Mouse (Mus musculus): ENCODE results near the gene Olfr1174-ps.

Gene Olfr1174-ps

DNA sequence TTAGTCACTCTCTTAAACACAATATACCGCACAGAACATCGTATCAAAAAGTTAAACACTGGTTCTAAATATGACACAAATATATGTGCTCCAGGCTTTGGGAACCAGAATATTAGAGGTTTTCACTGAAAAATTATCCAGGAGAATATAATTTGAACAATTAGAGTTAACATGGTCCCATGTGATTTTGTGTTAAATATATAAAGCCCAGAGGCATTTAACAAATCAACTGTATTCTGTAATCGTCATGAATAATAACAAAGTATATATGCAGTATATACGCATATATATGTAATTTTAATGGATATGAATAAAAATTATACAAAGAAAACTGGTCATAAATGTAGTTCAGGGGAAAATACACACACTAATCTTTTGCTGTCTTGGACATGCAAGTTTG lies at the start of gene Olfr1174-ps:
Olfr1174-ps (minus strand) TSS at position 101 of the 400 bp plus-strand sequence.
- no peak for DNase-seq (ENCODE audit: low spot score)

DNA sequence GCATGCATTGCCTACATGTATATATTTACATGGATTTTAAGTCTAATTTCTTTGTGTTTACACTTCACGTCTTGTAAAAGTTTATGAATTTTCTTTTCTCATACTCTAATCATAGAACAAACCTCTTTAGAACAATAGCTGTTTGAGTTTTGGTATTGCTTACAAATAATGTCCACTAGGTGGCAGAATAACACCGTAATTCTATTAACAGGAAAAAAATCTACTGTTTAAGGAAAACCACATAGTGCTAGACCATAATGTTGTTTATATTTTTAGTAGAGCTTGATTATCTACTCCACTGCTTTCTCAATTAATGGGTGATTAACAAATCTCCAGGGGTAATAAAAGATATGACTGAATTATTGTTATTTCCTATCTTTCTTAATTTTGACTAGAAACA lies 41.4 kb upstream of the Olfr1174-ps start:
- peak; percentile 41 for DNase-seq (ENCODE audit: low spot score)

DNA sequence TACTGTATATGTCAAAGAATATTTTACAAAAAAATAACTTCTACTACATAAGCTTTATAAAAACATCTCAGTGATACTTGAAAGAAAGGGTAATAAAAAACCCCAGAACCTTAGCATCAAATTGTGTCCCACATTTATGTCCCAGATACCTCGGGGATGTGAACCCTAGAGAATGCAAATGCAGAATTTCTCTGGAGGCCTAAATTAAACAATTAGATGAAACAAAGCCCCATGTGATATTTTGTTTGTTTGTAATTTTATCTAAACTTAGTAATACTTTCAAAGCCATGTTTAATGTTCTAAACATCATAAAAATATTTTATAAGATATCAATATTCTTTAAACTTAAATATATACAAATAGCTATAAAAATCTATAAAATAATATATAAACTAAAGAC lies 31.5 kb upstream of the Olfr1174-ps start, which contains the start of gene Olfr1177-ps:
Olfr1177-ps (minus strand) TSS at position 101 of the 400 bp plus-strand sequence.
- no peak for DNase-seq (ENCODE audit: low spot score)

DNA sequence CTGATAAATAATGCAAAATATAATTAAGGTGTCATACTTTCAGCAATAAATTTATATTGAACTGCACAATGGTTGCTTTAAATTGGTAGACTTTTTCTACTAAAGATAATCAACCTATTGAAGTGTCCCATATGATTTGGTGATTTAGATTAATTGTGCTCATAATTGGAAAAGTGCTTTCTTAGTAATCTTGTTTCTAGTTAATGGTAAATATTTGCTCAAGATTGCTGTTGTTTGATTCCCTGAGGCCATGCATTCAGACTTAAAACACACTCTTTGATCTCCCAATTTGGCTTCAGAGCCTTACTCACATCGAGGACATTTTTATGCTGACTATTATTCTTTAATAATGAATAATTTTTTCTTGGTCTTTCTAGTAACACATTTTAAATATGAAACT lies 21.5 kb upstream of the Olfr1174-ps start, which contains the start of gene Olfr1176:
Olfr1176 (plus strand) TSS at position 301 of the 400 bp plus-strand sequence.
- DNase-seq (ENCODE audit: low spot score) = no peak

DNA sequence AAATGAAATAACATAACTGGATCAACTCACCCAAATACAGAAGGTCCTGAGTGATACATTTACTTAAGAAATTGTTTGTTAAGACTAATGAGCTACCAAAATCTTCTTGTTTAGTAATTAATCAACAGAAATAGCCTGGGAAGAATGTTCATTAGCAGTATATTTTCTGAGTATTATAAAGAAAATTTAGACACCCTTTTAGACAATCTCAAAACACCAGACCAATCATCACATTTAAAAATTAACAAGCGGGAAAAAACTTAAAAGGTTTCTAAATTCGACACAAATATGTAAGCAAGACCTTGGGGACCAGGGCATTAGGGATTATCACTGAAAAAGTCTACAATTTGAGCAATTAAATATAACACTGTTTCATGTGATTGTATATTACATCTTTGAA lies 12.2 kb upstream of the Olfr1174-ps start, which contains the start of gene Olfr1175-ps:
Olfr1175-ps (minus strand) TSS at position 101 of the 400 bp plus-strand sequence.
- no peak for DNase-seq (ENCODE audit: low spot score)

DNA sequence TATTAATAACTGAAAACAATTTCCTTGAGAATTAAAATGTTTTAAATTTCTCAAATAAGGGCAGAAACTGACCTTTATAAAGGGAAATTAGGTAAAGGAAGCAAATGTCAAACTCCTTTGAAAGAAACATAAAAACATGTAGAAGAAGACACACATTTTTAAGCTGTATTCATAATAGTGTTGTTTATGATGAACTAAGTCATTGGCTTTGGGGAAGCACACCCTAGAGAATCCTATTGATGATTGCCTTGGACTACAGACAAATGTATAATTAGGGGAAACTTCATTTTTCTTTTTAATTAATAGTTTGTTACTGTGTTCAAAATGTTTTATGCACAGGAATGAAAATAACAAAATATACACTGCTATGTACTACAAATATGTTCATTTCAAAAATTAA lies 35.2 kb downstream of the Olfr1174-ps start, which contains the start of gene Olfr1173:
Olfr1173 (minus strand) TSS at position 101 of the 400 bp plus-strand sequence.
- DNase-seq (ENCODE audit: low spot score) = no peak
